Mouse (Mus musculus): Measurements from ENCODE around the gene Zfp57.

GRCm38 (mm10) chr17:37012141-37012540 lies 11.2 kb downstream of the Zfp57 start:
- TF ChIP-seq GATA1 (IDR thresholded peaks at IDR 0.05; ENCODE audit: low read length) = no peak
- TF ChIP-seq TAL1 (IDR thresholded peaks at IDR 0.05; ENCODE audit: low read length) = no peak

Measured in erythroblast, embryonic 14.5 days (primary cell).